ENCODE assay signal across 9 mouse cellular contexts in the genomic region with DNA sequence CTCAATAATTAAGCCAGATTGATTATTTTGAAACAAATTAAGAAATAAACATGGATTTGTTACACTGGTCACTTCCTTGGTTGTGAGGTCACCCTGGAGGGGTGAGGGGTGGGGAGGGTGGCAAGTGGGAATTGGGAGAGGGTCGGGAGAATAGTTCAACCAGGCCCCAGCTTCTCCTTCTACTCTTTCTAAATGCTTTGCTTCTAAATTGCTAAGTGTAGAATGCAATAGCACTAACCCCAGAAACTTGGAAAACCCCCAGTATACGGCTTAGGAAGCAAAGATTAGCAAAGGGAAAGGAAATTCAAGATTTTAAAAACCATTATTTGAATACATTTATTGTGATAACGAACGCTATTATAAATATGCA. TPM values are rescaled to one million over a fixed set of nuclear protein-coding genes. Genes with fewer than 3 reads are reported as not detected.
DNase-seq lines count a peak whose midpoint lies in the region; ATAC-seq and TF ChIP-seq lines count a peak whose summit lies in the region.
"Had no signal": no experiment of that assay in that cellular context is flagged by ENCODE, and none has a peak within 500 bp of the region (broad histone marks: within the 10 kb centered on the region; RNA-seq: fewer than 3 reads in every experiment).

No protein-coding gene starts in this region.

- H3K27ac ChIP-seq in cerebellum, adult 2 months (ENCODE audit: insufficient read depth, low read length): no peak overlapping the region
- H3K27ac ChIP-seq in lung, embryonic 15.5 days: 0 out of 2 replicates have a peak overlapping the region, but pooled peaks have one; percentile 7
- H3K27ac ChIP-seq in hindbrain, postnatal 0 days: no peak overlapping the region
- H3K27ac ChIP-seq in neural tube, embryonic 15.5 days (replicated peaks): no peak overlapping the region

- H3K36me3 ChIP-seq in lung, embryonic 15.5 days: no peaks in the 10 kb centered on the region
- no peaks in the 10 kb centered on the region for H3K36me3 ChIP-seq in hindbrain, postnatal 0 days (ENCODE audit: insufficient read depth, low read length)
- no peaks in the 10 kb centered on the region for H3K36me3 ChIP-seq in neural tube, embryonic 15.5 days

- no peak for DNase-seq in cerebellum, adult 2 months
- DNase-seq in cerebellum, postnatal 36 days: no peak
- DNase-seq in lung, postnatal 14 days: no peak
- DNase-seq in hindbrain, postnatal 0 days (ENCODE audit: low spot score): no peak
- DNase-seq in thymus, postnatal 25 days: no peak
- no peak for DNase-seq in layer of hippocampus, postnatal 25 days (ENCODE audit: extremely low spot score in 1 of 2, low spot score in 1 of 2)
- DNase-seq: adrenal gland, adult 8-10 months had no signal

- no peaks in the 10 kb centered on the region for H3K27me3 ChIP-seq in cerebellum, adult 2 months (ENCODE audit: control insufficient read depth, insufficient read depth, low read length)
- H3K27me3 ChIP-seq in lung, embryonic 15.5 days: no peaks in the 10 kb centered on the region
- no peaks in the 10 kb centered on the region for H3K27me3 ChIP-seq in hindbrain, postnatal 0 days (ENCODE audit: insufficient read depth, low read length)
- H3K27me3 ChIP-seq in neural tube, embryonic 15.5 days (replicated peaks): no peaks in the 10 kb centered on the region

- no peaks in the 10 kb centered on the region for H3K9me3 ChIP-seq in lung, embryonic 15.5 days
- no peaks in the 10 kb centered on the region for H3K9me3 ChIP-seq in hindbrain, postnatal 0 days (ENCODE audit: low read length)
- no peaks in the 10 kb centered on the region for H3K9me3 ChIP-seq in neural tube, embryonic 15.5 days (replicated peaks)

- no peaks in the 10 kb centered on the region for H3K4me1 ChIP-seq in cerebellum, adult 2 months (ENCODE audit: control insufficient read depth, insufficient read depth, low read length)
- peaks cover 21% of the 10 kb centered on the region for H3K4me1 ChIP-seq in lung, embryonic 15.5 days
- peaks cover 7% of the 10 kb centered on the region for H3K4me1 ChIP-seq in hindbrain, postnatal 0 days (ENCODE audit: insufficient read depth, low read length)
- H3K4me1 ChIP-seq in neural tube, embryonic 15.5 days: peaks cover 31% of the 10 kb centered on the region

- ATAC-seq in lung, embryonic 15.5 days (ENCODE audit: borderline replicate concordance, extremely low read depth, low FRiP score, low TSS enrichment): no peak
- ATAC-seq in hindbrain, postnatal 0 days: no peak
- ATAC-seq in neural tube, embryonic 15.5 days (ENCODE audit: low FRiP score): no peak

- 0 out of 2 replicates have a peak overlapping the region, but pooled peaks have one; percentile 19 for H3K9ac ChIP-seq in lung, embryonic 15.5 days
- 0 out of 2 replicates have a peak overlapping the region, but pooled peaks have one; percentile 30 for H3K9ac ChIP-seq in hindbrain, postnatal 0 days (replicated peaks; ENCODE audit: low read length)
- H3K9ac ChIP-seq in neural tube, embryonic 15.5 days (replicated peaks): no peak overlapping the region

- no peak for TF ChIP-seq CTCF in cerebellum, adult 2 months (IDR thresholded peaks at IDR 0.05; ENCODE audit: borderline replicate concordance, insufficient read depth, low read depth, low read length)
- TF ChIP-seq CTCF in hindbrain, postnatal 0 days (IDR thresholded peaks at IDR 0.05; ENCODE audit: low read depth): no peak

- WGBS in cerebellum, adult 2 months: 66% methylated on average over 4 of the region's 4 CpGs
- WGBS in lung, embryonic 15.5 days: 50% methylated on average over 4 of the region's 4 CpGs
- WGBS in hindbrain, postnatal 0 days: 61% methylated on average over 4 of the region's 4 CpGs
- 82% methylated on average over 4 of the region's 4 CpGs for WGBS in neural tube, embryonic 15.5 days

- no peak for TF ChIP-seq POLR2A in cerebellum, adult 2 months (IDR thresholded peaks at IDR 0.05; ENCODE audit: borderline replicate concordance, insufficient read depth, low read length)

- H3K4me2 ChIP-seq in lung, embryonic 15.5 days: peak overlapping the region; percentile 82
- peak overlapping the region; percentile 79 for H3K4me2 ChIP-seq in hindbrain, postnatal 0 days (ENCODE audit: low read depth, low read length)
- H3K4me2 ChIP-seq in neural tube, embryonic 15.5 days: peak overlapping the region; percentile 90

- H3K4me3 ChIP-seq in cerebellum, adult 2 months (replicated peaks; ENCODE audit: insufficient read depth, low read depth, low read length): peak overlapping the region; percentile 51
- peak overlapping the region; percentile 71 for H3K4me3 ChIP-seq in lung, embryonic 15.5 days
- H3K4me3 ChIP-seq in hindbrain, postnatal 0 days (ENCODE audit: low read length): peak overlapping the region; percentile 84
- peak overlapping the region; percentile 33 for H3K4me3 ChIP-seq in neural tube, embryonic 15.5 days (replicated peaks)

RNA-seq across cellular contexts. Expression of gene Jun, which starts 3.3 kb away (rescaled TPM):
- 50.8 and 59.7 TPM in 2 replicates for polyA plus RNA-seq in cerebellum, adult 2 months (2012; rRNA removed)
- polyA plus RNA-seq in lung, embryonic 15.5 days (2015; fragmentation: Nextera tagmentation; extraction: Ambion mirVana): 123 and 124 TPM in 2 replicates
- total RNA-seq in hindbrain, postnatal 0 days (2014; rRNA removed): 74.4 and 86.4 TPM in 2 replicates
- polyA plus RNA-seq in hindbrain, postnatal 0 days (2015; fragmentation: Nextera tagmentation; extraction: Ambion mirVana): 57.5 and 59.9 TPM in 2 replicates
- polyA plus RNA-seq in neural tube, embryonic 15.5 days (2015; fragmentation: Nextera tagmentation; extraction: Ambion mirVana): 73.8 and 75.5 TPM in 2 replicates
- total RNA-seq in layer of hippocampus, postnatal 25 days (2021): 100 to 1,000 TPM in 1 of 2 experiments, 10 to 100 TPM in 1; 90.0 to 105 TPM

Comparison
In these comparisons a context has a peak if more than half of its experiments do, and no peak if none do; other contexts are left out.
1. H3K4me3 ChIP-seq: peak in every context shown above with its lines; median percentile 84 in hindbrain, postnatal 0 days; 71 in lung, embryonic 15.5 days; 51 in cerebellum, adult 2 months; 33 in neural tube, embryonic 15.5 days.